Mouse (Mus musculus) liver, adult 2 months (tissue): ENCODE measurements around the gene 1700067K01Rik. TPM values are rescaled to one million over a fixed set of nuclear protein-coding genes. Genes with fewer than 3 reads are reported as not detected.

Experiments
- DNase-seq: peaks from one replicate; pipeline ENCODE4 v3.0.0-alpha.2; 2011; ENCODE audit warnings: low read depth, low spot score; ENCODE audit errors: extremely low read depth
- H3K27ac ChIP-seq: fragments of 200-500 bp; replicated peaks from 2 replicates; pipeline ENCODE4 v1.5.1; 2012; ENCODE audit warnings: low read depth, mild to moderate bottlenecking, control low read depth, inconsistent platforms, low read length; ENCODE audit not compliant: insufficient read depth
- H3K27me3 ChIP-seq: fragments of 200-500 bp; 2 replicates; pipeline ENCODE4 v1.6.1; 2012; ENCODE audit warnings: mild to moderate bottlenecking, moderate library complexity, low read length, inconsistent platforms; ENCODE audit not compliant: control insufficient read depth, insufficient read depth
- H3K36me3 ChIP-seq: fragments of 200-500 bp; 2 replicates; pipeline ENCODE4 v1.6.1; 2012; ENCODE audit warnings: low read length, inconsistent platforms; ENCODE audit not compliant: control insufficient read depth, insufficient read depth
- H3K4me1 ChIP-seq: fragments of 200-500 bp; 2 replicates; pipeline ENCODE4 v1.6.1; 2011; ENCODE audit warnings: low read length; ENCODE audit not compliant: control insufficient read depth, insufficient read depth
- H3K4me3 ChIP-seq: fragments of 200-500 bp; 2 replicates; pipeline ENCODE4 v1.5.1; 2011; ENCODE audit warnings: low read depth, mild to moderate bottlenecking, control low read depth, low read length, moderate library complexity; ENCODE audit not compliant: insufficient read depth
- H3K79me2 ChIP-seq: fragments of 200-500 bp; 2 replicates; pipeline ENCODE4 v1.6.1; 2012; ENCODE audit warnings: inconsistent platforms, mild to moderate bottlenecking, low read length, moderate library complexity; ENCODE audit not compliant: control insufficient read depth, insufficient read depth
- H3K9ac ChIP-seq: fragments of 200-500 bp; 2 replicates; pipeline ENCODE4 v1.6.1; 2012; ENCODE audit warnings: low read depth, mild to moderate bottlenecking, control low read depth, inconsistent platforms, low read length
- CTCF ChIP-seq: fragments of 200-500 bp; IDR thresholded peaks from 2 replicates; pipeline ENCODE4 v1.5.1; 2011; ENCODE audit warnings: low read depth, low read length, control low read depth
- POLR2A ChIP-seq: fragments of 200-500 bp; IDR thresholded peaks from 2 replicates; pipeline ENCODE4 v1.6.1; 2011; ENCODE audit warnings: low read length, control low read depth; ENCODE audit not compliant: insufficient read depth; ENCODE audit errors: extremely low read depth
- WGBS: fragments of 180-500 bp; shearing (Covaris S2); methylation state at CpG from one replicate; pipeline ENCODE4 v1.1.7; 2018; 5-methylcytosine and 5-hydroxymethylcytosine counted together
- polyA plus RNA-seq: library from polyadenylated mRNA; depleted of rRNA; stranded (reverse); fragments of >200 nt; gene quantifications from 2 replicates; pipeline ENCODE4 v1.2.3, GENCODE M21; 2012; rRNA removed
- total RNA-seq: library from RNA; depleted of rRNA; stranded (reverse); fragments of >200 nt; gene quantifications from 2 replicates; pipeline ENCODE4 v1.2.3, GENCODE M21; 2014; rRNA removed

The 1700067K01Rik gene
- total and polyA plus RNA-seq, 2 experiments = 0.26 to 0.46 TPM

DNA sequence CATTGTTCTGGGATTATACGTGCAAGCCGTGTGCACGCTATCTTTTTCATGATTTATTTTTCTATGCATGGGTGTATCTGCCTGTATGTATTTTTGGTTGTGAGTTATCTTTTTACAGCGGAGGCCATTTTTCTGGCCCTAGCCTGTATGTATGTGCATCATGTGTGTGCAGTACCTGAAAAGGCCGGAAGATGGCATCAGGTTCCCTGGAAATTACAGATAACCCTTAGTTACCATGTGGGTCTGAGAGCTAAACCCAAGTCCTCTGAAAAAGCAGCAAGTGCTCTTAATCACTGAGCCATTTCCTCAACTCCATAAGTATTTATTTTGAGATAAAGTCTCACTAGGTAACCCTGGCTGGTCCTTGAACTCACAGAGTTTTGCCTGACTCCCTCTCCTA is 51.9 kb downstream of the 1700067K01Rik start:
- no peak overlapping the region for H3K4me3 ChIP-seq
- H3K36me3 ChIP-seq = no peaks in the 10 kb centered on the region
- no peaks in the 10 kb centered on the region; the same call in 1 of the 2 replicates for H3K27me3 ChIP-seq
- H3K9ac ChIP-seq = no peak overlapping the region
- H3K79me2 ChIP-seq = no peaks in the 10 kb centered on the region
- no peak overlapping the region for H3K27ac ChIP-seq
- TF ChIP-seq CTCF (no peak), POLR2A (no peak)
- no peaks in the 10 kb centered on the region for H3K4me1 ChIP-seq
- no peak for DNase-seq
- WGBS = 93% methylated on average over 5 of the region's 5 CpGs

Other genes starting within 250 kb of the 1700067K01Rik start
- gene Adgrl1, start 101.4 kb upstream of the 1700067K01Rik start, total RNA-seq = 1.6 TPM in 2 replicates
- 2.7 and 3.5 TPM in 2 replicates for gene Adgrl1, start 101.4 kb upstream of the 1700067K01Rik start, polyA plus RNA-seq
- 1.8 and 2.0 TPM in 2 replicates for gene Gm10644, start 46.3 kb upstream of the 1700067K01Rik start, total RNA-seq
- gene Gm10644, start 46.3 kb upstream of the 1700067K01Rik start, polyA plus RNA-seq = 4.0 and 4.3 TPM in 2 replicates
- 0.37 and 1.1 TPM in 2 replicates for gene Asf1b, start 46.0 kb upstream of the 1700067K01Rik start, total RNA-seq
- 0.86 and 1.4 TPM in 2 replicates for gene Asf1b, start 46.0 kb upstream of the 1700067K01Rik start, polyA plus RNA-seq
- gene Prkaca, start 28.5 kb upstream of the 1700067K01Rik start, total RNA-seq = 23.0 and 24.9 TPM in 2 replicates
- gene Prkaca, start 28.5 kb upstream of the 1700067K01Rik start, polyA plus RNA-seq = 47.8 and 56.5 TPM in 2 replicates
- 4.0 and 7.2 TPM in 2 replicates for gene Samd1, start 3.8 kb upstream of the 1700067K01Rik start, total RNA-seq
- 11.9 and 12.2 TPM in 2 replicates for gene Samd1, start 3.8 kb upstream of the 1700067K01Rik start, polyA plus RNA-seq
- gene 2210011C24Rik, start 10.7 kb downstream of the 1700067K01Rik start, total RNA-seq = 0.20 and 0.28 TPM in 2 replicates
- gene 2210011C24Rik, start 10.7 kb downstream of the 1700067K01Rik start, polyA plus RNA-seq = 0.21 and 0.34 TPM in 2 replicates
- gene Palm3, start 20.0 kb downstream of the 1700067K01Rik start, total RNA-seq = not detected in 2 replicates
- gene Palm3, start 20.0 kb downstream of the 1700067K01Rik start, polyA plus RNA-seq = not detected in 2 replicates
- gene Il27ra, start 41.1 kb downstream of the 1700067K01Rik start, total RNA-seq = 1.4 and 1.5 TPM in 2 replicates
- gene Il27ra, start 41.1 kb downstream of the 1700067K01Rik start, polyA plus RNA-seq = 1.4 and 2.1 TPM in 2 replicates
- not detected in 2 replicates for gene Rln3, start 43.5 kb downstream of the 1700067K01Rik start, total RNA-seq
- not detected in 2 replicates for gene Rln3, start 43.5 kb downstream of the 1700067K01Rik start, polyA plus RNA-seq
- 0.65 and 0.74 TPM in 2 replicates for gene Gm10643, start 63.6 kb downstream of the 1700067K01Rik start, total RNA-seq
- gene Gm10643, start 63.6 kb downstream of the 1700067K01Rik start, polyA plus RNA-seq = 0.10 TPM in 1 of 2 replicates, not detected in the other
- 1.8 and 2.6 TPM in 2 replicates for gene Rfx1, start 65.3 kb downstream of the 1700067K01Rik start, total RNA-seq
- 6.4 and 8.3 TPM in 2 replicates for gene Rfx1, start 65.3 kb downstream of the 1700067K01Rik start, polyA plus RNA-seq
- 1.4 and 2.2 TPM in 2 replicates for gene Dcaf15, start 103.3 kb downstream of the 1700067K01Rik start, total RNA-seq
- 9.2 and 9.9 TPM in 2 replicates for gene Dcaf15, start 103.3 kb downstream of the 1700067K01Rik start, polyA plus RNA-seq
- gene Podnl1, start 124.5 kb downstream of the 1700067K01Rik start, total RNA-seq = 0.13 TPM in 1 of 2 replicates, not detected in the other
- 0.51 and 0.86 TPM in 2 replicates for gene Podnl1, start 124.5 kb downstream of the 1700067K01Rik start, polyA plus RNA-seq
- gene Cc2d1a, start 146.4 kb downstream of the 1700067K01Rik start, total RNA-seq = 4.0 and 5.6 TPM in 2 replicates
- 10.4 and 10.6 TPM in 2 replicates for gene Cc2d1a, start 146.4 kb downstream of the 1700067K01Rik start, polyA plus RNA-seq
- not detected in 2 replicates for gene 4930432K21Rik, start 146.5 kb downstream of the 1700067K01Rik start, total RNA-seq
- 0.07 and 0.11 TPM in 2 replicates for gene 4930432K21Rik, start 146.5 kb downstream of the 1700067K01Rik start, polyA plus RNA-seq
- gene Nanos3, start 183.7 kb downstream of the 1700067K01Rik start, total RNA-seq = not detected in 2 replicates
- not detected in 2 replicates for gene Nanos3, start 183.7 kb downstream of the 1700067K01Rik start, polyA plus RNA-seq
- 2.8 and 3.7 TPM in 2 replicates for gene Zswim4, start 235.6 kb downstream of the 1700067K01Rik start, total RNA-seq
- 6.9 and 8.4 TPM in 2 replicates for gene Zswim4, start 235.6 kb downstream of the 1700067K01Rik start, polyA plus RNA-seq
- gene D8Ertd738e, start 248.2 kb downstream of the 1700067K01Rik start, total RNA-seq = 103 and 115 TPM in 2 replicates
- 99.3 and 105 TPM in 2 replicates for gene D8Ertd738e, start 248.2 kb downstream of the 1700067K01Rik start, polyA plus RNA-seq